Comparison of ENCODE assay signal across 10 mouse cellular contexts in genomic region chr8:88292926-88293325, GRCm38 (mm10).
"Had no signal": no experiment of that assay in that cellular context is flagged by ENCODE, and none has a peak within 500 bp of the region (broad histone marks: within the 10 kb centered on the region; RNA-seq: fewer than 3 reads in every experiment).

No protein-coding gene starts in this region.

- H3K4me3 ChIP-seq: layer of hippocampus, adult 2 months; limb, embryonic 12.5 days; midbrain, embryonic 12.5 days; neural tube, embryonic 13.5 days had no signal

- DNase-seq: kidney, adult 11 months; kidney, postnatal 10 days; kidney, postnatal 4 days; retina, postnatal 1 day; right cerebral cortex, postnatal 4 days had no signal

- H3K9me3 ChIP-seq: limb, embryonic 12.5 days; midbrain, embryonic 12.5 days; neural tube, embryonic 13.5 days had no signal

- H3K9ac ChIP-seq: limb, embryonic 12.5 days; midbrain, embryonic 12.5 days; neural tube, embryonic 13.5 days had no signal

- H3K27ac ChIP-seq: layer of hippocampus, adult 2 months; limb, embryonic 12.5 days; midbrain, embryonic 12.5 days; neural tube, embryonic 13.5 days had no signal

- ATAC-seq: midbrain, embryonic 16.5 days had no signal

- H3K36me3 ChIP-seq: limb, embryonic 12.5 days; midbrain, embryonic 12.5 days; neural tube, embryonic 13.5 days had no signal

- H3K4me2 ChIP-seq: limb, embryonic 12.5 days; midbrain, embryonic 12.5 days; neural tube, embryonic 13.5 days had no signal

- H3K27me3 ChIP-seq: limb, embryonic 12.5 days; midbrain, embryonic 12.5 days; neural tube, embryonic 13.5 days had no signal
